Mouse (Mus musculus): ENCODE data around the gene Pik3ap1. TPM values are rescaled to one million over a fixed set of nuclear protein-coding genes. Genes with fewer than 3 reads are reported as not detected.
"Not testable (repeated sequence)": the region's sequence is repeated elsewhere in the genome, so short reads cannot be mapped to it uniquely, and the experiment has no call there.

Gene Pik3ap1
- total RNA-seq (2021) = 1 to 10 TPM; 2.0 to 2.1 TPM
- long read RNA-seq, experiment 1, partial matches to known transcripts = 0 of 1 reads
- long read RNA-seq, experiment 1, other reads (novel, unspliced or antisense) = 1 of 1 reads
- long read RNA-seq, experiment 2, full-length matches to known transcripts = 1 of 2 reads
- long read RNA-seq, experiment 2, partial matches to known transcripts = 1 of 2 reads
- long read RNA-seq, experiment 2, other reads (novel, unspliced or antisense) = 0 of 2 reads

DNA sequence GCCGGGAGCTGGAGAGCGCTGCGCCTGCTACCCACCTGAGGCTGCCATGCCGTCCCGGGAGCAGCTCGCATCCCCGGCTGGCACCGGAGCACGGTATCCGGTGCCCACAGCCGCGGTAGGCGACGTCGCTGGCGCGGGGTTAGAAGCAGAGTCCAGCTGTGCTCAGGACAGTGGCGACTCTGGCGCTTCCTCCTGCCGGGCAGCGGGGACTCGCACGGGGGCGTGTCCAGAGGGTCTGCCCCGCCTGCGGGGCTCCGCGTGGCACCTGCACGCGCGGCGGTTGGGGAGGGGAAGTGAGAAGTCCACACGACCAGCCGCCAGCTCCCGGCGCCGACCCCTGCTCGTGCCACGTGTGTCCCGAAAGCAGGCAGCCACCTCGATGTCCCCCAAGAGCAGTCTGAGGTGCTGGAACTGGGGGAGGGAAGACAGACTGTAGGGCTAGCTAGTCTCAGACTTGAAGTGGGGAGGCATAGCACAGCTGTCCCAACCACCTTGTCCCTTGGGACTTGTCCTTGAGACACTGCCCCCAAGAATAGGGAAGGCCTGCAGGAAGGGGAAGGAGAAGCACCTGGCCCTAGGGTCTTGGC is at the start of gene Pik3ap1:
TSS of gene Pik3ap1 (minus strand) at position 181 of the 587 bp plus-strand sequence.
- no peak for DNase-seq (ENCODE audit: low spot score in 2 of 2)
- Histone ChIP-seq H3K27ac (peak within 1 kb of the TSS; percentile 76), H3K4me3 (peak within 1 kb of the TSS; percentile 52)
- no peak for TF ChIP-seq CTCF (conservative IDR thresholded peaks at IDR 0.05)

DNA sequence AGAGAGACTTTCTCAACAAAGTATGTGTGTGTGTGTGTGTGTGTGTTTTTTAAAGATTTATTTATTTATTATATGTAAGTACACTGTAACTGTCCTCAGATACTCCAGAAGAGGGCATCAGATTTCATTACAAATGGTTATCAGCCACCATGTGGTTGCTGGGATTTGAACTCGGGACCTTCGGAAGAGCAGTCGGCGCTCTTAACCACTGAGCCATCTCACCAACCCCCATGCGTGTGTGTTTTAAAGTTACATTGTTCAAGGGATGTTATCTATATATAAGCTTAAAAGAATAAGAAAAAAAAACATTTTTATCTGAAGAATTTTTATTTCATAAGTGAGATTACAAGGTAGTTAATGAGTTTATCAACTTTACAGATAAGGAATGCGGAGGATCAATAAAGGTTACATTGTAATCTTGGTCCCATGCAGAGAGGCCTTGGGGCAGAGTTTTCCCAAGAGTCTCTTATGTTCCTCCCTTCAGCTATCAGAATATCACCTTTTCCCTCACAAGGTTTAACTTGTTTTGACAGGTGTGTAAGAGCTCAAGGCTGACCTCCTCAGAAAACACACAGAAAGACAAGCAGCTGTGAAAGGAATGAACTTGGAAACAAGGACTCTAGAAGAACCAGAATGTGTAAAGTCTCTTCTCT is 46.7 kb upstream of the Pik3ap1 start:
- not testable (repeated sequence) for DNase-seq (ENCODE audit: low spot score in 2 of 2); H3K4me3 ChIP-seq; H3K27ac ChIP-seq

DNA sequence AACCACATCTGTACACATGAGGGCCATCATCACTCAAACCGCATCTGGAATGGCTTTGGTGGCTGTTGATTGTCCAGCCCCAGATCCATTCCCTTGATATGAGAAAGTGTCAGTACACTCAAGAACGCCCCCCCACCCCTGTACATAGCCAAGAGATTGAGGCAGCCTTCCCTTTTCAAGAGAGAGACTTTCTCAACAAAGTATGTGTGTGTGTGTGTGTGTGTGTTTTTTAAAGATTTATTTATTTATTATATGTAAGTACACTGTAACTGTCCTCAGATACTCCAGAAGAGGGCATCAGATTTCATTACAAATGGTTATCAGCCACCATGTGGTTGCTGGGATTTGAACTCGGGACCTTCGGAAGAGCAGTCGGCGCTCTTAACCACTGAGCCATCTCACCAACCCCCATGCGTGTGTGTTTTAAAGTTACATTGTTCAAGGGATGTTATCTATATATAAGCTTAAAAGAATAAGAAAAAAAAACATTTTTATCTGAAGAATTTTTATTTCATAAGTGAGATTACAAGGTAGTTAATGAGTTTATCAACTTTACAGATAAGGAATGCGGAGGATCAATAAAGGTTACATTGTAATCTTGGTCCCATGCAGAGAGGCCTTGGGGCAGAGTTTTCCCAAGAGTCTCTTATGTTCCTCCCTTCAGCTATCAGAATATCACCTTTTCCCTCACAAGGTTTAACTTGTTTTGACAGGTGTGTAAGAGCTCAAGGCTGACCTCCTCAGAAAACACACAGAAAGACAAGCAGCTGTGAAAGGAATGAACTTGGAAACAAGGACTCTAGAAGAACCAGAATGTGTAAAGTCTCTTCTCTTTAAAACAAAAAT is 41.2 kb upstream of the Pik3ap1 start:
- not testable (repeated sequence) for H3K27ac ChIP-seq; DNase-seq (ENCODE audit: low spot score in 2 of 2); H3K4me3 ChIP-seq

DNA sequence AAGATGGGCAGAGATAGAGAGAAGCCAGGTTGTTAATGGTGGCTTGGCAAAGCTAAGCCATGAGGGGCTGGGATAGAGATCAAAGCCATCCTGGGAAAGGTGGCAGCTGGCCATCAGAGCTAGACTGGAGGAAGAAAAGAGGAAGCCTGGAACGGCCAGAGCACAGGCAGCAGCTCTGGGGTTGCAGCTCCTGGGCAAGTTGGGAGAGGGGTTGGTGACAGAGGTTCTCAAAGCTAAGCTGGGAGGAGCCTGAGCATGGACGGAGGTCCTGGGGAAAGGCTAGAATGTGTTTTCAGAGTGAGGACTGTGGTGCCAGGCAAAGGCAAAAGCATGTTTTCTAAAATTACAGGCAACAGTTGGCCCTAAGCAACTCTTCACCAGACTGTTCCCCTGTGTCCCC is 36.4 kb upstream of the Pik3ap1 start:
- no peak overlapping the region for H3K4me3 ChIP-seq
- no peak for DNase-seq (ENCODE audit: low spot score in 2 of 2)
- no peak for TF ChIP-seq CTCF (conservative IDR thresholded peaks at IDR 0.05)
- no peak overlapping the region for H3K27ac ChIP-seq

DNA sequence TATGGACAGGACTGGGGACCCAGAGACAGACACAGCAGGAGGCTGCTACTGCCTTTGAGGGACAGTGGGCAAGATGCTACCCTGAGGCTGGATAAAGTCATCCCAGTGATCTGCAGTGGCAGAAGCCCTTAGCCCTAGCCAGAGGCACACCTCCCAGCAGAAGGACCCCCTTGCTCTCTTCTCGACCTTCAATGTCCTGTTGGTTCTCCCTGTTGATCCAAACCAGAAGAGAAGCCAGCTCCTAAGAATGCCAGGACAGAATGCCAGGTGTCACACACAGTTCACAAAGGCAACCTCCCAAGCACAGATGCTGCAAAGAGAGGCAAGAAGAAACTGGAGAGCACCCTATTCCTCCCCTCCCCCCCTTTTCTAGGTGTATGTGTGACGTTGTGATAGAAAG is 33.9 kb upstream of the Pik3ap1 start:
- H3K27ac ChIP-seq = no peak overlapping the region
- TF ChIP-seq CTCF (conservative IDR thresholded peaks at IDR 0.05) = no peak
- H3K4me3 ChIP-seq = no peak overlapping the region
- DNase-seq (ENCODE audit: low spot score in 2 of 2) = no peak

DNA sequence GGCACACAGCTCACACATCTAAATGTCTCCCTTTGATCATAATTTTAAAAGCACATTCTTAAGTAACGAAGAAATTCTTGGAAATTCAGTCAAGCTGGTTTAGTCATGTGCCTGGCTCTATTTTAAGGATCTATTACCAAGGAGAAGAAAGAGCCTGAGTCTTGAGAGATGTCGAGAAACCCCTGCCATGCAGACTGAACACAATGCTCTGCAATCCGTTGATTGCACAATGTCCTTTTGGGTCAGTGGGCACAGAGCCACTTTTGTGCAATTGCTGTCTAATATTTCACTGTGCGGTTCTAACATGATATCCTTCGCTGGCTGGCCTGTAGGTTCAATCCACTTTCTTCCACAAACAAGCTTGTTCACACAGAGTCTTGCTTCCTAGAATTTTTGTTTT is 33.1 kb upstream of the Pik3ap1 start:
- TF ChIP-seq CTCF (conservative IDR thresholded peaks at IDR 0.05) = no peak
- Histone ChIP-seq H3K27ac (no peak overlapping the region), H3K4me3 (no peak overlapping the region)
- no peak for DNase-seq (ENCODE audit: low spot score in 2 of 2)

DNA sequence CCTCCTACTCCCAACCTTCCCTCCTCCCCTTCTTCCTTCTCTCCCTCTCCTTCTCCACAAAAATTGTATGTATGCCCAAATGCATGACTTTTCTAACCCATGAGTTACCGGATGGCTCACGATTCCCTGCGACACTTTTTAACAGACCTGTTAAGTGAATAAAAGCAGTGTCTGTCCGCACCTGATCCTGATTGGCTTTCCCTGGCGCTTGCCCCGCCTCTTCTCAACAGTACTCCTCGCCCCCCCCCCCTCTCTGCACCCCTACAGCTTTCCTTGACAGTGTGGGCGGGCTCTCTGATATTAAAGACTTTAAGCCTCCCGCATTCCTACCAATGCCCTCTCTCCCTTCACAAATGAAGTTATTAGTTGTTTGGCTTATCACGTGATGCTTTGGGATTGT is 31.3 kb upstream of the Pik3ap1 start:
- no peak overlapping the region for H3K4me3 ChIP-seq
- no peak for TF ChIP-seq CTCF (conservative IDR thresholded peaks at IDR 0.05)
- no peak for DNase-seq (ENCODE audit: low spot score in 2 of 2)
- H3K27ac ChIP-seq = no peak overlapping the region

DNA sequence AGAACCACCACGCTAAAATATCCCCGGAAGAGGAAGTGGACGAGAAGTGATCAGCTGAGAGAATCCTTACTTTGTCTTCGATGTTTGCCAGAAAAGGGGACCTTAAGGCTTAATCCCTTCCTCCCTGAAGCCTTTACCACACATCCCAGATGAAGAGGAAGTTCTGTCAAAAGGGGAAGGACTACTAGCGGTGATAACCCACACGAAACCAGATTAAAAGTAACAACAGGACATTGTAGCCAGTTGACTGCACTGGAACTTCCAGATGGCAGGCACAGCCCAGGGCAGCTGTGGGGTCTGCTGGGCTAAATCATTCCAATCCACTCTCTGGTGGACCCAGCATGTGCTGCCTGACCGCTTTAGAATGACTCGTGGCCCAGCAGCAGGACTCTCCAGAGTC is 17.7 kb upstream of the Pik3ap1 start:
- no peak for TF ChIP-seq CTCF (conservative IDR thresholded peaks at IDR 0.05)
- DNase-seq (ENCODE audit: low spot score in 2 of 2) = no peak
- Histone ChIP-seq H3K4me3 (no peak overlapping the region), H3K27ac (no peak overlapping the region)

DNA sequence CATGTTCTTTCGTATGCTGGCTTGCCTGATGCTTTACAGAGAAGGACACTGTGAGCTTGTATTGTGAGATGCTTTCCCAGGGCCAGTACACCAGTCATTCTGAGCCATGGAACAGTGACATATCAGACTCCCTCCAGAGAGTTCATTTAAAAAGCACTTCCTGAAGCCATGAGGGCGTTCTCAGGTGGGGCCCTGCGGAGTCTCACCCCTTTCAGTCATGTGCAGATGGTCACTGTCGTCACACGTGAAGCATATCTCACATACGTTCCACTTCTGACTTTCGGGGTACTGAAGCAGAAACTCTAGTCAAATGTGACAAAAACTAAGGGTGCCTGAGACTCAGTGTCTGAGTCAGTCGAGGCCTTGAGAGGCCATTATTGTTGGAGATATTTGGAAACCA is 6.0 kb upstream of the Pik3ap1 start:
- Histone ChIP-seq H3K27ac (no peak overlapping the region), H3K4me3 (no peak overlapping the region)
- no peak for DNase-seq (ENCODE audit: low spot score in 2 of 2)
- no peak for TF ChIP-seq CTCF (conservative IDR thresholded peaks at IDR 0.05)

DNA sequence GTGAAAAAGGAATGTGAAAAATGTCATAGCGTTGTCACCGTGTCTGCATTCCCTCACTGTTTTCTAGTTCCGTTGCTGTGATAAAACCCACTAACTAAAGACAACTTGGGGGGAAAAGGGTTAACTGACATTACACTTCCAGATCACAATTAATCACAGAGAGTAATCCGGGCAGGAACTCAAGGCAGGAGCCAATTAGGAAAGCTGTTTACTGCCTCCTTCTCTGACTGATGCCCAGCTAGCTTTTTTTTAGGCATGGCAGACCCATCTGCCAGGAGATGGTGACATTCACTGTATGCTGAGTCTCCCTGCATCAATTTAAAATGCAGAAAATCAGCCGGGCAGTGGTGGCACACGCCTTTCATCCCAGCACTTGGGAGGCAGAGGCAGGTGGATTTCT is 4.4 kb upstream of the Pik3ap1 start:
- Histone ChIP-seq H3K4me3 (no peak overlapping the region), H3K27ac (no peak overlapping the region)
- peak; percentile 16 to 34 for DNase-seq (ENCODE audit: low spot score in 2 of 2)
- no peak for TF ChIP-seq CTCF (conservative IDR thresholded peaks at IDR 0.05)

DNA sequence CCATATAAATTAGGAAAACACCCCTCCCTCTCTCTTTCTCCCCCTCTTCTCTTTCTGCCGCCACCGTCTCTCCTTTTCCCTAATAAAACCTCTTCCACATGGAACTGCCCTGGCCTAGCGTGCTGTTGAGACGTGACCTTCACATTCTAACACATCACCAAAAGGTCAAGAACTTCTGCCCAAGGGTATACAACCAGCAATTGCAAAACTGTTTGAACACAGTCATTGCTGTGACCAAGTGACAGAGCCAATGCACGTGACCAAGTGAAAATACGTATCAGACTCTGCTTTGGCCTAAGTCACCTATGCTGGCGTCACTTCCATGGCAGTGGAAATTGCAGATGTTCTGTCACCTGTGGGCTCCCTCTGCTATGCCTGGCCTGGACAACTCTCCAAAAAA is 3.3 kb upstream of the Pik3ap1 start:
- DNase-seq (ENCODE audit: low spot score in 2 of 2) = no peak
- Histone ChIP-seq H3K27ac (no peak overlapping the region), H3K4me3 (no peak overlapping the region)
- TF ChIP-seq CTCF (conservative IDR thresholded peaks at IDR 0.05) = no peak

DNA sequence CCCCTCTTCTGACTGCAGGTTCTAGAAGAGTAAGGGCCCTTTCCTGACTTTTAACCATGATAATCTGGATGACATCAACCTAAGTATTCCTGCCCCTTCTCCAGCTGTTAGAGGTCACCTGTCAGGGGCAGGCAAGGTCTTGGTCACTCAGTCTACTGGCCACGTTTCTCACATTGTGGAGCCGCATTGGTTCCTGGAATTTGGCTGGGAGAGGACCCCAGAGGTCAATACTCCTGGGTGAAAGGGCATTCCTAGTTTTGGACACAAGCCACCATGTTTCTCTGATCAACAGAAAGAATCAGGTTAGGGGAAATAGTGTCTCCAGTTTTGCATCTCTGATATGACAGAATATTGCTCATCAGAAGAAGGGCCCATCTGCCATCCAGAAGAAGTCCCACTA is 2.4 kb upstream of the Pik3ap1 start:
- no peak overlapping the region for H3K4me3 ChIP-seq
- H3K27ac ChIP-seq = no peak overlapping the region
- no peak for TF ChIP-seq CTCF (conservative IDR thresholded peaks at IDR 0.05)
- no peak for DNase-seq (ENCODE audit: low spot score in 2 of 2)

DNA sequence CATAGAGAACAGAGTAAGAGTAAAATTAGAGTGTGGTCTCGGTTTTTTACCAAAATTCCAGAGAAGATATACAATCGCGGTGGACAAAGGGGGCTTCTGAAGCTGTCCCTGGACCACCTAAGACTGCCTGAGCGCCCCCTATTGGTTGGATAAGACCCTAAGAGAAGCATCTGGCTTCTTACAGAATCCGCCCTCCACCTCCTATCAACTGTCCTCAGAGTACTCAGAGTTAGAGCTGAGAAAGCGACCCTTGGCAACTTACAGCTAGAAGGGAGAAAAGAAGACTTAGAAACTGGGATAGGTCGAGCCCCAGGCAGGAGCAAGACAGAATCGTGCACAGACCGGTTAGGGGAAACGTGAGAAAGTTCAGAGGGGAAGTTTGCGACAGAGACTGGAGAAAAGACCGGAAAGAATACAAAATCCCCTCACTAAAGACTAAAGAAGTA is 473 bp downstream of the Pik3ap1 start:
- Histone ChIP-seq H3K27ac (peak overlapping the region; percentile 76), H3K4me3 (peak overlapping the region; percentile 52)
- TF ChIP-seq CTCF (conservative IDR thresholded peaks at IDR 0.05) = peak; percentile 63
- DNase-seq (ENCODE audit: low spot score in 2 of 2) = no peak

Measured in layer of hippocampus, adult 2 months (tissue).